Mouse (Mus musculus) embryo, embryonic 11.5 days (tissue): ENCODE results near the gene Psg19.

Experiments
- DNase-seq: peaks from one replicate; pipeline ENCODE4 v3.0.0-alpha.2; 2012; ENCODE audit warnings: low read depth, low spot score

Psg19 gene

GRCm38 (mm10) chr7:18746189-18746860 lies 52.0 kb downstream of the Psg19 start:
- DNase-seq = no peak
